Mouse (Mus musculus) heart, adult 2 months (tissue): ENCODE data around the gene Cd300ld.
"Not testable (repeated sequence)": the region's sequence is repeated elsewhere in the genome, so short reads cannot be mapped to it uniquely, and the experiment has no call there.

Experiments used
- EP300 ChIP-seq: fragments of 200-500 bp; IDR thresholded peaks from 2 replicates; pipeline ENCODE4 v1.6.1; 2011; ENCODE audit warnings: low read depth, low read length, control low read depth; ENCODE audit not compliant: insufficient read depth
- POLR2A ChIP-seq: fragments of 200-500 bp; IDR thresholded peaks from 2 replicates; pipeline ENCODE4 v1.6.1; 2011; ENCODE audit warnings: mild to moderate bottlenecking, low read depth, low read length, control low read depth; ENCODE audit not compliant: insufficient read depth

DNA sequence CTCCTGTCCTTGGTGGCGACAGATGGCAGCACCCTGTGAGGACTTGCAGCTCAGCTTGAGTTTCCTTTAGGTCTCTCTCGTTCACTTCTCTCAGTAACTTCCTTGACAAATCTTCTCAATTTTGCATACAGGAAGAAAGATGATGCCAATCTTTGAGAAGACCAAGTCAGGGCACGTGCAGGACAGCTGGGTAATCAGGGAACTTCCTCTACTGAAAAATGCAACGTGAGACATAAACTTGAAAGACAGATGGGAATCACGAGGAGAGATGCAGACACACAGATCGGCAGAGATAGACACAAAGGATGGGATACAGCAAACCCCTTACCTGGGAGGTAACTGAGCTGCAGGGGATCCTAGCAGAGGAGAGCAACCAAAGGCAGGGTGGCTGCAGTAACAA is 47.9 kb upstream of the Cd300ld start, which contains the start of gene Cd300ld5:
- TF ChIP-seq POLR2A, EP300: not testable (repeated sequence)
